Mouse (Mus musculus) olfactory bulb, adult 2 months (tissue): Measurements from ENCODE around the gene Zbtb8os. TPM values are rescaled to one million over a fixed set of nuclear protein-coding genes. Genes with fewer than 3 reads are reported as not detected.

Experiments used
- H3K27ac ChIP-seq: fragments of 200-500 bp; 2 replicates; pipeline ENCODE4 v1.5.1; 2012; ENCODE audit warnings: low read depth, low read length; ENCODE audit not compliant: insufficient read depth
- H3K4me1 ChIP-seq: fragments of 200-500 bp; 2 replicates; pipeline ENCODE4 v1.6.1; 2012; ENCODE audit warnings: low read length; ENCODE audit not compliant: control insufficient read depth, insufficient read depth
- H3K4me3 ChIP-seq: fragments of 200-500 bp; 2 replicates; pipeline ENCODE4 v1.5.1; 2012; ENCODE audit warnings: mild to moderate bottlenecking, low read depth, low read length, moderate library complexity; ENCODE audit not compliant: insufficient read depth
- CTCF ChIP-seq: fragments of 200-500 bp; IDR thresholded peaks from 2 replicates; pipeline ENCODE4 v1.5.1; 2012; ENCODE audit warnings: low read depth, mild to moderate bottlenecking, low read length, moderate library complexity; ENCODE audit not compliant: insufficient read depth
- POLR2A ChIP-seq: fragments of 200-500 bp; IDR thresholded peaks from 2 replicates; pipeline ENCODE4 v1.6.1; 2012; ENCODE audit warnings: mild to moderate bottlenecking, low read depth, low read length, moderate library complexity; ENCODE audit not compliant: insufficient read depth
- WGBS: fragments of 180-500 bp; shearing (Covaris S2); methylation state at CpG from one replicate; pipeline ENCODE4 v1.1.7; 2018; 5-methylcytosine and 5-hydroxymethylcytosine counted together
- polyA plus RNA-seq: library from polyadenylated mRNA; stranded (reverse); fragments of >200 nt; gene quantifications from 2 replicates; pipeline ENCODE4 v1.2.4, GENCODE M21; 2012; ENCODE audit warnings: low replicate concordance; ENCODE audit not compliant: missing spikeins, insufficient read depth, insufficient read length

Gene Zbtb8os
- polyA plus RNA-seq, 1 experiment, result not detected

DNA sequence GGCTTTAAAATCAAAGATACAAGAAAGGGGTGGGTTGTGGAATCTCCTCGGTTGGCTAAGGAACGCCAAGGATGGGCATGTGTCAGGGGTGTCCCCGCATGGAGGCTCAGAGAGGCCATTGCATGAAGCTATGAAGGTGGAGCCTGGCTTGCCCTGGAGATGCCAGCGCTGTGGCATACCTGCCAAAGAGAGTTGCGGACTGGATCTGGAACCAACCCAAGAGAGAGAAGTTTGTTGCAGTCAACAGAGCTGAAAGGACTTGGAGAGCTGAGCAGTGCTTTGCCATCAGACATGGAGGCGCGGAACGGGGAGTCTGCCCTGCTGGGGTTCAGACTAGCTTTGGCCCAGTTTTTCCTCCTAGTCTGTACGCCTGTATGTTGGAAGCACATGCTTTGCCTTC lies 28.0 kb downstream of the Zbtb8os start:
- no peak for TF ChIP-seq POLR2A
- no peak for TF ChIP-seq CTCF
- H3K4me3 ChIP-seq, result no peak overlapping the region
- 88% methylated on average over 9 of the region's 9 CpGs for WGBS

DNA sequence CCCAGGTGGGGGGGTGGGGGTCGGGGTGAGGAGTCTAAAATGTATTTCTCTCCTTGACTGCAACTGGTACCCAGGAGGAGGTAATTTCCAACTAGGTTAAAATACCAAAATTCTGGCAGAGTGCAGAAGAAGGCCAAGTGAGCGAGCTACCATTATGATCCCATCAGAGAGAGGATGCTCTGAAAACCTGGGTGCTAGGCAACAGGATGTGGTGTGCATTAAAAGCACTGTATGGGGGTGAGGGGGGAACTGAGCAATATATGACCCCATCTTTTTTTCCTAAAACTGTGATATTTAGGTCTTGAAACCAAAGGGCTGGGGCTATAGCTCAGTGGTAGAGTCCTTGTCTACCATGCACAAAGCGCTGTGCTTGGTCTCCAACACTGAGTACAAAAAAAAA lies 28.9 kb downstream of the Zbtb8os start:
- TF ChIP-seq CTCF, result no peak
- no peak for TF ChIP-seq POLR2A

More for the DNA sequence above, 28.0 kb downstream of the Zbtb8os start:
- Histone ChIP-seq H3K4me1 (no peaks in the 10 kb centered on the region), H3K27ac (no peak overlapping the region)

DNA sequence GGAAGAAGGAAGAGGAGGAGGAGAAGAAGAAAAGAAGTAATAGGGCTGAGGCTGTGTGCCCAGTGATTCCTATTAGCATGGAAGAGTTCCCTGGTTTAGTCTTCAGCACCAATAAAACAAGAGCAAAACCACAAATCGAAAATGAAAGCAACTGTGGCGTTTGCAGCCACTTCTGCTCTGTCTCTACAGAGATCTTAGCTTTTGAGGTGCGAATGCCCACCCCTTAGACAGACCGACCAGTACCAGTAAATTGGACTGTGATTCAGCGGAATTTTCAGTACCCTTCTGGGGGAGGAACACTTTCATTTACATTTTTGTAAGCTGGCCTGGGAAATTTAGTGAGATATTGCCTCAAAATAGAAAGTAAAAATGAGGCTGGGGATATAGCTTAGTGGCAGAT lies 29.7 kb downstream of the Zbtb8os start:
- TF ChIP-seq CTCF, result no peak
- Histone ChIP-seq H3K4me1 (no peaks in the 10 kb centered on the region), H3K4me3 (no peak overlapping the region), H3K27ac (no peak overlapping the region)
- 90% methylated on average over 5 of the region's 5 CpGs for WGBS

More for the DNA sequence above, 28.9 kb downstream of the Zbtb8os start:
- 86% methylated on average over 3 of the region's 3 CpGs for WGBS
- no peaks in the 10 kb centered on the region for H3K4me1 ChIP-seq
- H3K4me3 ChIP-seq, result no peak overlapping the region
- no peak overlapping the region for H3K27ac ChIP-seq

DNA sequence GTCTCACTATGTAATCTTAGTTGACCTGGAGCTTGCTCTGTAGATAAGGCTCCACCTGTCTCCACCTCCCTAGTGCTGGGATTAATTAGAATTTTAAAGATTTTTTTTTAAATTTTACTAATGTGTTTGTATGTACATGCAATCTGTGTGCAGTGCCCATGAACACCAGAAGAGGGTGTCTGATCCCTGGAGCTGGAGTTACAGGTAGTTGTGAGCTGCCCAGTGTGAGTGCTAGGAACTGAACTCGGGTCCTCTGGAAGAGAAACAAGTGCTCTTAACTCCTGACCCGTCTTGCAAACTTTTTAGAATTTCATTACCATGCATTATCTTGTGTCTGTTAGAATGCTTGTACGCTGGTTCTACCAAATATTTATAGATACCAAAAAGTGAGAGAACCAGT lies 35.9 kb downstream of the Zbtb8os start:
- Histone ChIP-seq H3K4me3 (no peak overlapping the region), H3K4me1 (no peaks in the 10 kb centered on the region), H3K27ac (no peak overlapping the region)
- TF ChIP-seq POLR2A, result no peak
- TF ChIP-seq CTCF, result no peak
- WGBS, result 95% methylated on average over 3 of the region's 3 CpGs

DNA sequence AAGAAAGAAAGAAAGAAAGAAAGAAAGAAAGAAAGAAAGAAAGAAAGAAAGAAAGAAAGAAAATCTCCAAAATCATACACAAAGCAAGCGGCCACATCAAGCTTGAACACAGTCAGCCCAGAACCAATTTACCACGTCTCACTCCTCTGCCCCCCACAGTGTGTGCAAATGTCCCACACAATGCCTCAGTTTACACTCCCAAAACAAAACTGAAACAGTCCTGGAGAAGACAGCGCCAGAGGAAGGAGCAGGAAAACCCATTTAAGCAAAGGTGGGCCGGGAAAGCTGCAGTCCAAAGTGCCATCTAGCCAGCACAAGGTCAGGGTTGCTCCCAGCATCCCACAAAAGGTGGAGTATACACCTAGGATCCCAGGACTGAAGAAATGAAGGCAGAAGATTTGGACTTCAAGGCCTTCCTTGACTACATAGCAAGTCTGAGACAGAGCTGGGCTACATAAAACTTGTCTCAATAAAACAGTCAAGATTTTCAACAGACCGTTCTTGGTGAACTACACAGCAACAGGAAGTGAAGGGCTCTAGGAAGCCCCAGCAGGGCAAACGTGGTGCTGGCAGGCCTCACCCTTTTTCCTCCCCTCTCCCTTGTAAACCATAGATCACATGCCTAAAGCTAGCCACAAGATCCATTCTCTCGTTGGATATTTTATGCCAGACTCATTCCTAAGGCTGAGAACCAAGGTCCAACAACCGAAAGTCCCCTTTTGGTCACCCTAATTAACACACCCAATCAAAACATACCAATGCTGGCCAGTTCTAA lies 37.9 kb downstream of the Zbtb8os start:
- WGBS, result 67% methylated on average over 8 of the region's 8 CpGs
- Histone ChIP-seq H3K4me1 (no peaks in the 10 kb centered on the region), H3K27ac (no peak overlapping the region), H3K4me3 (no peak overlapping the region)
- no peak for TF ChIP-seq CTCF
- no peak for TF ChIP-seq POLR2A

DNA sequence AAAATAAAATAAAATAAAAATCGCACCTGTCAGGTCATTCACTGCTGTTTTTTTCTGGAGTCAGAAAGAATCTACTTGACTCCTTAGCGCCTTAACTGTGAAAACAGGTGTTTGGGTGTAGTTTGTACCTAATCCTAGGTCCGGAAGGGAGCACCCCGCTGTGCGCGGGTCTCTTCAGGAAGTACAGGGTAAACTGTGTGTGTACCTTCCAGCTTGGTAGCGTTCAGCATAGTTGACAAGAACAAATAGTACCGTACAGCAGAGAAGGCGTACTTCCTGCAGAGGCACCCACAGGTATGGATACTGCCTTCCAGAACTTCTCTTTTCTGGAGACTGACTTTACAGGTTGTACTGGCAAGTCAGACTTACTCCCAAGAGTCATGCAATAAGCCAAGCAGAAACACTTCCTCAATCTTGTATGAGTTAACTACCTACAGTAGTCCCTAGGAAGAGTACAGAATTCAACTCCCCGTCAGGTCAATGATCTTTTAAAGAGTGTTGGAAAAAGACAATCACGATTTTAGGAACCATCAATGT lies 38.8 kb downstream of the Zbtb8os start:
- Histone ChIP-seq H3K4me1 (no peaks in the 10 kb centered on the region), H3K4me3 (no peak overlapping the region), H3K27ac (no peak overlapping the region)
- TF ChIP-seq POLR2A (no peak), CTCF (no peak)
- 66% methylated on average over 11 of the region's 11 CpGs for WGBS

DNA sequence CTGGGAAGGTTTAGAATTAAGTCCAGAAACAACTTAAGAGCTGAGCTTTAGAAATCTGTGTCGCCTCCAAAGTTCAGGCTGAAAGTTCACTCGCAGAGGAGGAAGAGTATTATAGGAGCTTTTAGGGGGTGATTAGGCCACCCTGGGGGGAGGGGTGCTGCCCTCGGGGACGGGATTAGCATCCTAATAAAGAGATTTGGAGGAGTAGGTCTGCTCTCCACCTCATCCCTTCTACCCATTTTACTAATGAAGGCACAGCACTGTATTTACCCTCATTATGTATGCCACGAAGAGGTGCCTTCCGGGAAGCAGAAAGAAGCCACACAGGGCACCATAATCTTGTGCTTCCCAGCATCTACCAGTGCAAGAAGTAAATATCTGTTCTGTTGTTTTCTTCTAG lies 39.5 kb downstream of the Zbtb8os start:
- TF ChIP-seq CTCF (no peak), POLR2A (no peak)
- Histone ChIP-seq H3K4me1 (no peaks in the 10 kb centered on the region), H3K4me3 (no peak overlapping the region), H3K27ac (no peak overlapping the region)
- 50% methylated on average over 6 of the region's 6 CpGs for WGBS

DNA sequence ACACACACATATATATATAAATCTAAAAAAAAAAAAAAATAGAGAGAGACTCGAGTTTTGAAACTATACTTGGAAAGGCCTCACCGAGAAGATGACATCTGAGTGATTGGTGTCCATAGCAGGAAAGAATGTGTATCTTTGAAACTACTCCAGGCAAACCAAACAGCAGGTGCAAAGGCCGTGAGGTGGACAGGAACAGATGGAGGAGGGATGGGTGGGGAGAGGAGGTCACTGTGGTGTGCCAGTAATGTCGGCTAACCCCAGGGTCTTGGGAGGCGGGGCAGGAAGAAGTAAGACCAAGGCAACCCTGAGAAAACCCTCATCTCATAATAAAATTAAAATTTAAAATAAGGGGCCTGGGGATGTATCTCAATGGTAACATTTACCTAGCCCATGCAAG lies 40.3 kb downstream of the Zbtb8os start:
- no peak for TF ChIP-seq CTCF
- TF ChIP-seq POLR2A, result no peak
- WGBS, result 88% methylated on average over 5 of the region's 5 CpGs
- Histone ChIP-seq H3K4me1 (no peaks in the 10 kb centered on the region), H3K4me3 (no peak overlapping the region), H3K27ac (no peak overlapping the region)

DNA sequence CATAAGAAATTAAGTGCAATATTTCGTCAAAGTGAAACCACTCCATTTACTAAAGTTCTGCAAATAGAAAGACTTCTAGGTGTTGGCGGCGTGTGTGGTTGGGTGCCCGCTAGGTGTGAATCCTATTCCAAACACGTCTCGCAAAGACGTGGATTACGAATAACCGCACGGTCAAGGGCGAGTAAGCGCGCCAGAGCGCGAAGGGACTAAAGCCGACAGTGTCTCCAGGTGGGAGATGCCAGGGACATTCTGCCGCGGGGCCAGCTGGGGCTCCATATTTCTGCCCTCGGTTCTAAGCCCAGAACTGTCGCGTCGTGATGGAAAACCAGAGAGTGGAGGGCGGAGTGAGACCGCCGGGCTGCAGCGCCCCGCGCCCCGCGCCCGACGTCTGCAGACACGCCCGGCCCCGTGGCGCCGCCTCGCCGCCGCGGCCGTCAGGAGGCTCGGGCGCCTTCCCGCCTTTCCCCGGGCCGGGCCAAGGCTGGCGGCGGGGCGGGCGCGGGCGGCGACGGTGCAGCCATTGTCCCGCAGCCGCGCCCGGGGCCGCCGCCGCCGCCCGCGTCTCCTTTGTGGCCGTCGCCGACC lies 41.6 kb downstream of the Zbtb8os start:
- TF ChIP-seq CTCF (no peak), POLR2A (no peak)
- Histone ChIP-seq H3K4me3 (peak overlapping the region; percentile 89), H3K27ac (peak overlapping the region; percentile 55), H3K4me1 (no peaks in the 10 kb centered on the region)
- 1% methylated on average over 66 of the region's 68 CpGs for WGBS
